Mouse (Mus musculus): ENCODE results near the gene Gsk3b. TPM values are rescaled to one million over a fixed set of nuclear protein-coding genes. Genes with fewer than 3 reads are reported as not detected.
"Not testable (repeated sequence)": the region's sequence is repeated elsewhere in the genome, so short reads cannot be mapped to it uniquely, and the experiment has no call there.

Gsk3b gene
- total RNA-seq, 2 experiments from 2014 or later, result 57.1 to 70.4 TPM

DNA sequence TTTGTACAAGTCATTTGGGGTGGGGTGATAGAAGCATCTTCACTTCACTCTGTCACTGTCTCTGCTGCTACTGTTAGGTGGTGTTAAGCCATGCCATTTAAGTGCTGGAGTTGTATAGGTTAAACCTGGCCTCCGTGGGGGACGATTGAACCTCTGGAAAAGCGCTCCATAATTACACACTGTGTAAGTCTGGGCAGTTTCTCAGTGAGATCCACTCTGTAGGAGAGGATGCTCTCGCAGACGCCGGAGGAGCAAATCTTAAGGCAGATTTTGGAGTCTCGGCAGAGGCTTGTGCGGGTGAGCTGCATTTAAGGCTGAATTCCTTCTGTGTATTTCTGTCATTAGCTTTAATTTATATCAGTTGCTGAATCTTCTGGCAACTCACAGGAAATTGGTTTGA lies 92.6 kb downstream of the Gsk3b start:
- DNase-seq (ENCODE audit: low spot score in 2 of 2), result no peak

DNA sequence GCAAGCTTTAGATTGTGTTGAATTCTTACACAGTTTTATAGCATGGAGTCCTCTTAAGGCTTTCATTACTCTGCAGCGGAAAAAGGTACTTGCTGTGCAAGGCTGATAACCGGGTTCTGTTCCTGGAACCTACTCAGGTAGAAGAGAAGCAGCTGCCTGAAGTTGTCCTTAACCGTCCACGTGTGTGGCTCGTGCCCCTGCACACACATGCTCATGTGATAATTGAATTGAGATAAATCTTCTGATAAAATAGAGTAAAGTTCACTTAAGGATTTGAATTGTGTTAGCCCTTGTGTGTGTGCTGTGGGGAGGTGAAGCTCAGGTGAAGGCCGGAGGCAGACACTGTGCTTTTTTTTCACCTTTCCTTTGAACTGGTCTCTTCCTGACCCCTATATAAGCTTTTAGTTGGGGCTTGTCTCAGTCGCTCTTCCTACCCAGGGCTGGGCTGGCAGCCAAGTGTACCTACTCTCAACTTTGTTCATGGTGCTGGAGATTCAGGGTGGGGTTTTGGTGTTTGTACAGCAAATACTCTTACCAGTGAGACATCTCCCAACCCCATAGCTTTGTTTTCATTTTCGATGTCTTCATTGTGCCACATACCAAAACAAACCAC lies 96.0 kb downstream of the Gsk3b start:
- no peak for DNase-seq (ENCODE audit: low spot score in 2 of 2)

DNA sequence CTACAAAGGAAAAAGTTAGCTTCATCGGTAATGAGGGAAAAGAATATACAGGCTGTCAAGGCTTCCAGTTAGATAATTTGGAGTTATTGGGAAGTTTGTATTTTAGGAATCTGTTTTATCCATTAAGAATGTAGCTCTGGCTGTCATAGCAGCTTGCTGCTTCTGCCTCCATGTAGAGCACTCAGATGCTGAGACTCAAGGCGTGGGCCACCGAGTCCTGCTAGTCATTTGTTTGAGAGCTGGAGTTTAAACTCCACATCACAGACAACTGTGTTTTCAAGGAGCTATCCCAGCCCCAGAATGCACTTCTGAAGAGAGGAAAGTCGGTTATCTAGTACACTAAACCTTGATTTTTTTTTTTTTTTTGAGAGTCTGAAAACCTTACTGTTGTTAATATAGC lies 101.2 kb downstream of the Gsk3b start:
- DNase-seq (ENCODE audit: low spot score in 2 of 2), result no peak

DNA sequence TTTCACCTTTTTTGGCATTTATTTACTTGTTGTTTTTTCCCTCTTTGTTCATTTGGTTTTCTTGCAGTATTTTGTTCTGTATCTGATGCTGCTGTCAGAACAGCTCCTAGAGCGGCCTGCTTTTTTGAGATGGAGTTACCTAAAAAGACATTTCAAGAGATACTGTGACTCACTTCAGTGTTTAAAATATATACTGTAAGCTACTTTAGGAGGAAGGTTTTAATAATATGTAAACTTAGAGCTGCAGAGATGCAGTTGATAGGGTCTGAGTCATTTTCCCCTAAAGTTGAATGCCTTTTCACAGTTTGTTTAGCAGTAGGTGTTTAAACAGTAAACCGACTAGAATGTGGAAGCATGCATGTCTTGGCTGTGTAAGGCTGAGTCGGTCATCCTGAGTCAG lies 101.7 kb downstream of the Gsk3b start:
- DNase-seq (ENCODE audit: low spot score in 2 of 2), result no peak

DNA sequence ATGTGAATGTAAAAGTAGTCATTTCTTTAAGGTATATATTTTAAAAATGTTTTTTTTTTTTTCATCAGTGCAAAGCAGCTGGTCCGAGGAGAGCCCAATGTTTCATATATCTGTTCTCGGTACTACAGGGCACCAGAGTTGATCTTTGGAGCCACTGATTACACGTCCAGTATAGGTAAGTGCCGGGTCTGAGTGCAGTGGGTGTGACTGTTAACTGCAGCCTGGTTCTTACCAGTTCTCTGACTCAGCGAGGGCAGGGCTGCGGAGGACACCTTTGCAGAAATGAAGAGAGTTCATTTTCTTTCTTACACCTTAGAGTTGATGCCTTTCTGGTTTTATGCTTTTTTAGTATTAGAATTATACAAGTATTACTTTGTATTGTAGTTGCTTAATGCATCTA lies 102.7 kb downstream of the Gsk3b start:
- DNase-seq (ENCODE audit: low spot score in 2 of 2), result no peak

DNA sequence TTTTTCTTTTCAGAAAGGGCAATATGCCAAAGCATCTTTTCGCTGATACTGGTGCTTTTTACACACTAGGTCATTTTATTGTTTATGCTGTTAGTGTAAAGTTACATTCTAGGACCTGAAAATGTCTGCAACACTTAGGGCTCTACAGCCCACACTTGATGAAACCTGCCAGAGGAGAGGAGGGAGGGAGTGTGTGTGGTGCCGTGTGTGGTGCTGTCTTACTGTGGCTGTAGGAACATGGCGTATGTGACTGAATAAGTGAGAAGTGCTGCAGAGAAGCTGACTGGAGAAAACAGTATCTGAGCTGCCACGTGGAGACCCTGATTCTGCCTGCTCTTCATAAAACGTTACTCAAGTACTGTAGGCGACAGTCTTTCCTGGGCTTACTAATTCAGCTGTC lies 103.8 kb downstream of the Gsk3b start:
- no peak for DNase-seq (ENCODE audit: low spot score in 2 of 2)

DNA sequence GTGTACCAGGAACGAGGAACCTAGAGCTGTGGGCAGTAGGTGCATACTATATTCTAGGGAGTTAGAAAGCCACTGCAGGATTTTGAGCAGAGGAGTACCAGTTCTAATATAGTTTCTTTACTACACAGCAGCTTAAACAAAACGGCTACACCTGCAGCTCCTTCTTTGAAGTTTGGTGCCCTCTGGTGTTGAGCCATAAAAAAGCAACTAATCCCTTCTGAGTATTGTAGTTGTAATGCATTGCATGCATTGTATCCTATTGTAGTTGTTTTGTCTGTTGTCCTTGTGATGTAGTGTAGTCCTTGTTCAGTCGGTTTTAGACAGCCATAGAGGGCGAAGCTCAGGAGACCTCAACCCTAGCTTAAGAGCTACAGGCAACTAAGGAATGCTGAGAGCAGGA lies 108.5 kb downstream of the Gsk3b start:
- peak; percentile 55 to 68 for DNase-seq (ENCODE audit: low spot score in 2 of 2)

DNA sequence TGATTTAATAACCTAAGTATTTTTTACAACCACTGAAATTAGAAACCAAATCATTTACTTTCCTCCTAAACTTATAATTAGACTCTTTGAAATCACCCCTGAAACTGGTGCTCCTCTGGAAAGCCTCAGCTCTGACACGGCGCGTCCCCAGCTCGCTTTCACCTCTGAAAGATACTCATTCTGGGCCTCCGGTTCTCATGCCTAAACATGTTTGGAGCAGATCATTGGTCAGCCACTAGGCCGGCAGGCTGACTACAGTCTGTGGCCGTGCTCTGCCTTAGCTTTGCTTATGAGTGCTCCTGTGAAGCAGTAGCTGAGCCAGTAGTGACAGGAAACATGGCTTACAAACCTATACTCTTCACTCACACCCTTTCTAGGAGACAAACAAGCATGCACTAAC lies 116.5 kb downstream of the Gsk3b start:
- no peak for DNase-seq (ENCODE audit: low spot score in 2 of 2)

DNA sequence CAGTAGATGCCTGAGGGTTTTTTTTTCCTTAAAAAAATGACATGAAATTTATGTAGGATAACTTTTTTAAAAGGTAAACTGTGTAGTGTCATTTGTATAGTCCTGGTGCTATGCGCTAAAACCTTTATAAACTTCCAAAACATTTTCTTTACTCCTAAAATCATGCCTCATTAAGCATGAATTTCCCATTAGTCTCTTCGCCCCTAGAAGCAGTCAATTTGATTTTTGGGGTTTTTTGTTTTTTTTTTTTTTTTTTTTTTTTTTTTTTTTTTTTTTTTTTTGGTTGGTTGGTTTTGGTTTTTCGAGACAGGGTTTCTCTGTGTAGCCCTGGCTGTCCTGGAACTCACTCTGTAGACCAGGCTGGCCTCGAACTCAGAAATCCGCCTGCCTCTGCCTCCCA lies 133.7 kb downstream of the Gsk3b start:
- DNase-seq (ENCODE audit: low spot score in 2 of 2), result not testable (repeated sequence)

DNA sequence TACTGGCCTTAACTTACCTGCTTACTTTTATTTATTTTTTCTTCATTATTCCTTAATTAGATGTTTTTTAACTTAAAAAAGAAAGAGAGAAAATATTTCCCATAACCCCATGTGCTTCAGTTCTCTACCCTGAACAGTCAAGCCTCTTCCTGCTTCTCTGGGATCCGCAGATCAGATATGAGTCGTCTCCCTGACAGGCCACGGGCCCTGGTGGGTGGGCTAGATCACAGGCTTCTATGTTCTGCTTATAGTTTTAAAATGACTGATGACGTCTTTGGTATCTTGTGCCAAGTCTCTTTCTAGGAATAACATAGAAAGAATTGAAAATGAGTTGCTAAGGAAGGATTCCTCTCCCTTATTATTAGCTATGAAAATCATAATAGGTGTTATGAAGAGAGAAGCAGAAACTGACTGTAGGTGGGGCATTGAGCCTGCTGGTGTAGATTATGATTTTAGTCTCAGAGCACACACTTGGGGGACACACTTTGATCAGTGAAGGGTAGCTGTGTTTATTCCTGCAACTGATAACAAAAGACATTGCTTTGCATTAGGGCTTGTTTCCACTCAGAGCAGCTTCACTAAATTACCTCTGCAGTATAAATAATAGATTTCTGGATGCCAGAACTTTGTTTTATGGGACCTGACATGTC lies 148.3 kb downstream of the Gsk3b start:
- no peak for DNase-seq (ENCODE audit: low spot score in 2 of 2)

DNA sequence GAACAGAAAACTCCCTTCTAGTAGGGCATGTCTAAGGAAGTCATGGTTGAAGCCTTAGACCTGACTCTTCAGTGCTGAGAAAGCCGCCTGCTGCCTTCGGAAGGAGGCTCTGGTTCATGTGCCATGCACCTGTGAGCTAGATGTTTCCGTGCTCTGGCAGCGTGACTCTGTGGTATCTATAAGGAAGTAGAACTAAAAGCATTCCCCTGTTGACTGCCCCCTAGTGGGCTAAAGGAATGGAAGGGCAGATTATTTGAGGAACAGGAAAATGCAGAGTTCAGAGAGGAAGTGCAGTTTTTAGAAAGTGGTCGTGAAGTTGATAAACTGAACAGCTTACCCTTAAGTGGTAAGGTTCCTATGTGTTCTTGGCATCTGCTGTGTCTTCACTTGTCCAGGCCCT lies 150.9 kb downstream of the Gsk3b start:
- peak in 1 of 2 experiments; percentile 18 for DNase-seq (ENCODE audit: low spot score in 2 of 2)

DNA sequence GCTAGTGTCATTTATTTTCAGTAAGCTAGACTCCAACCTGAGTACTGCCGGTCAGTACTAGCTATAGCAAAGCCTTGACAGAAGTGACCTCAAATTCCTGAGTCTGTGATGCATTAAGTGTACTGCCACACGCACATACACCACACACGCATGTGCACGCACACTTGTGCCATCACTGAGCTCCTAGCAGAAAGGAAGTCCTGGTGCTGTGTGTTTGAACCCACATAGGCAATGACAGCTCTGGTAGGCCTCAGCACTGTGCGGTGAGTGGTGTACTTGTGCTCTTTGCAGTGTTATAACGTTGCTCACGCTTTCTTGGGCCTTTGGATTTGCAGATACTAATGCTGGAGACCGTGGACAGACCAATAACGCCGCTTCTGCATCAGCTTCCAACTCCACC lies 151.4 kb downstream of the Gsk3b start:
- no peak for DNase-seq (ENCODE audit: low spot score in 2 of 2)

DNA sequence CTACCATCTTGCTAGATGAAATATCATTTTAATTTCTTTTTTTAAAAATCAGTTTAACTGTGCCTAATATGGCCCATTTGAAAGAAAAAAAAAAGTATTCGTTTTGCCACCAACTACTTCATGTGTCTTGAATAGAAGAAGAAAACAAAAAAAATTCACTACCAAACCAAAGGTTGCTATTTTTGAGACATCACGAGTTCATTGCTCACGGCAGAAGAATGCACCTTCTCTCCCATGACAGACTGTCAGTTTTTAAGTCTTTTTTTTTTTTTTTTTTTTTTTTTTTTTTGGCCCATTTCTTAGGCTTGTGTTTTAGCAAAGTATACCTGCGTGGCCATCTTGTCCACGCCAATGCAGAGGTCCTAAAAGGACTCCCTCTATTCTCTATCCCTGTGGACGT lies 155.3 kb downstream of the Gsk3b start:
- DNase-seq (ENCODE audit: low spot score in 2 of 2), result no peak

DNA sequence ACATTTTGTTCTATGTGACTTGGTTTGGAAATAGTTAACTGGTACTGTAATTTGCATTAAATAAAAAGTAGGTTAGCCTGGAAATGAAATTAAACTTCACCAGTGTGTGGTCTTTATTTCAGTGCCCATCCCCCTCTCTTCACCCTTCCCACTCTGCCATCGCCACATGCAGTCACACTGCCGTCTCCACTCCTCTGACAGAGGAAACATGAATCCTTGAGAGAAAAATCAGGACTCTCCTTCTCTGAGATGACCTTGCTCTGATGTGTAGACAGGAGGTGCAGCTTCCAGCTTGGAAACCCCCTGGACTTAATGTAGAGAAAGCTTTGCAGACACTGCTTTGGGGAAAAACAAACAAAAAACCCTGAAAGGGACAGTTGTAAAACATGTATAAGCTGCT lies 156.6 kb downstream of the Gsk3b start:
- DNase-seq (ENCODE audit: low spot score in 2 of 2), result no peak

DNA sequence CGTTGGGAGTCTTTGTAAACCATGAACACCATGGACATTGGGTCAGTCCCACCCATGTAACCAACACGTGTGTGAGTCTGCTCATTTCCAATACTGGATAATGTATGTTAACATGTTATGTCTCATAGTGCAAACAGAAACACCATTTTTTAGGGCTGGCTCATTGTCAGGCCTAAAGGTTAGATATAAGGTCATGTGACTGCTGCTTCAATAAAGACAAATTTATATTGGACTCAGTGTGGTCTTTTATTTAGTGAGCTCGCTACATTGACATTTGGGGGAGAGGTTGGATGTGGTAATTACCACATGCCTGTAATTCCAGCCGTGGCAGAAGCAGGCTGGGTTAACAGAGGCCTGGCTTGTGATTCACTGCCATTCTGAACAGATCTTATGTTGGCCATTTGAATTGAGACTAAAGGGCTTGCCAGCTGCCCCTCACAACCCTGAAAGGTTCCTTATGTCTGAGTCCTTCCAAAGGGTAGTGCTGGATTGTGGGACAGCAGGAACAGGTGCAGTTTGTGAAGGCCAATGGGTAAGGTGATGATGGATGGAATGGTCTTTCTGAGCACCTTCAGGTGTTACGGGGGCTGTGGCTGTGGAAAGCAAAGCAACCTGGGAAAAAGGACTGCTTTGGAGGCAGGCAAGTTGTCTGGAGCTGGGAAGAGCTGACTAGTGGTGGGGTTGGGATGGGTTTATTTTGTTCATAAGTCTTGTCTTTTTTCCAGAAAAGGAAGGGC lies 157.2 kb downstream of the Gsk3b start:
- DNase-seq (ENCODE audit: low spot score in 2 of 2), result no peak

DNA sequence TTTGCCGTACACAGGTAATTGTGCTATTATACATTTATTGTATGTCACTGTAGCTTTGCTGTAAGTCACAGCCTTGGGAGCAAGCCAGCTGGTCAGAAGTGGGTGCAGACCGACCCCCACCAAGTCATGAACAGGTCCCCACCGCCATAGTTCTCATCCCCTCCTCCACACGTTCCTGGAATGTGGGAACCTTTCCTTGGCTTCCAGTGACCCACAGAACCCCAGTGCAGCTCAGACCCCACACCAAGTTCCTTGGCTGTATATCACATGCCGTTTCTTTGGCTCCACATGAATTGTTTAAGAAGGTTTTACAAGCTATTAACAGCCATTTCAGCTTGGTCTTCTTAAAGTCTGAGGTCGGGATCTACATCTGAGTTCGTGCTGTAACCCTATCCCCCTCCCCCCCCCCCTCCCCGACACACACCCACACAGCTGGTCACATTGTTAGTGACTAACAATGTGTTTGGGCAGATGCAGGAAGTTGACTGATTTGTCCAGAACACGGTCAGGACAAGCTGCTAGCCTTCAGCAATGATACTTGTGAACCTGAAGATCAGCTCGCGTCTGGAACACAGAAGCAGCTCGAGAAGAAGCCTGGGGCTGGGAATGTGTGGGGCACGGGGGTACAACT lies 159.6 kb downstream of the Gsk3b start:
- DNase-seq (ENCODE audit: low spot score in 2 of 2), result no peak

DNA sequence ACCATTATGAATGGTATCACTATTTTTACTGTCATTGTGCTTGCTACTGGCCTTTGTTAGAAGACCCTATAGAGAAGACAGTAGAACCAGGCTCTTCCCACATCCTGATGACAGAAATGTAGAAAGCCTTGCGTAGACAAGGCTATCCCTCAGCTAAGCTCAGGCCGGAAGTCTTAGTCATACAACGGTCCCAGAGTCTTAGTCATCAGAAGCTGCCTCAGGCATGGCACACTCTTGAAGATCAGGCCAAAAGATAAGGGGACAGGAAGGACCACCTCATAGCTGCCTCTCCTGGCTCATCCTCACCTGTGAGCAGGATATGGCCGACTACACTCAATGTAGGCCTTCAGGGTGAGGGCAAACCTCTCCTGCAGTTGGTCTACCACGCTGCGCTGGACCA lies 161.7 kb downstream of the Gsk3b start:
- DNase-seq (ENCODE audit: low spot score in 2 of 2), result no peak

DNA sequence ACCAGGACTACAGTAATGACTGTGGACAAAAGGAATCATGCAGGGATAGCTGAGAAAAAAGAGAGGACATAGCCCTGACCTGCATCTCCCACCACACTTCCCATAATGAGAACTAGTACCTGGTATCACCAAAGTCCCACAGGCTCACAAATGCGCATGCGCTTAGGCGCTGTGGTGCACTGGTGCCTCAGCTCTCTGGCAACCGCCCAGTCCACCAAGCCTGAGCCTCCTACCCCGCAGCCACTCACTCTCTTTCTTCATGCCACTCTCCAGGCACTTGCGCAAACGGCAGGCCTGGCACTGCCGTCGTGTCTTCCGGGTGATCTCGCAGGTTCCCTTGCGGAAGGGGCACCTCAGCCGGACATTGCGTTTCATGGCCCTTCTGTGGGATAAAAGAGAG lies 165.2 kb downstream of the Gsk3b start:
- DNase-seq (ENCODE audit: low spot score in 2 of 2), result no peak

DNA sequence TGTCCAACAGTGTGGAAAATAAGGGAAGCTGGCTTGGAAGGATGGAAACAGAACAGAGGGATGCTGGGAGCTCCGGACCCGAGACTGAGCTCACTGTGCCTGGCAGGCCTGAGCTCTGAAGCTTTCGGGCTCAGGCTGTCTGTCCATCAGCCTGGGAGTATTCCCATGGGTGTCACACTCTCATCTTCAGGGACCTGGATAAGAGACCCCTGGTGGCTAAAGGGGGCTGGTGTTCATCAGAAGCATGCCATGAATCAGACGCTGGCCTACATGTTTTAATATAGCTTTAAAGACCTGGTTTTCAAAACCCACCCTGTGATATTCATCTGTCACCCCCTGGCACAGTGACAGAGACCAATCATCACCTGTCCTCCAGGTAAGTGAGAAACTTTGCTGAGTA lies 166.3 kb downstream of the Gsk3b start:
- no peak for DNase-seq (ENCODE audit: low spot score in 2 of 2)

DNA sequence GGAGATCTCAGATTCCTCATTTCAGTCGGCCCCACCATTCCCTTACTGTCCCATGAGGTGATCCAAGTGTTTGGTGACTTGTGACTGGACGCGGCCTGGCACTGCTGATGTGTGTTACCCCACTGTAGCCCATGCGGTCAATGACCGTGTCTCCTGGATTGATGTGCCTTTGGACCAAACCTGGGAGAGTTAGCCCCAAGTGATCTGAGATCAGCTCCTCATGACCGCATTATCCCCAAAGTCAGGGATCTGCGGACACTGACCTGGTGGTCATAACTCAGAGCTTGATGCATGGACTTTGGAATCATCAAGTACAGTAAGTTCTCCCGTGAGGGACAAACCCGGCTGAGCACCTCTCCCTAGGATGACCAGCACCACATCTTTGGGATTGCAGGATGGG lies 167.1 kb downstream of the Gsk3b start:
- no peak for DNase-seq (ENCODE audit: low spot score in 2 of 2)

DNA sequence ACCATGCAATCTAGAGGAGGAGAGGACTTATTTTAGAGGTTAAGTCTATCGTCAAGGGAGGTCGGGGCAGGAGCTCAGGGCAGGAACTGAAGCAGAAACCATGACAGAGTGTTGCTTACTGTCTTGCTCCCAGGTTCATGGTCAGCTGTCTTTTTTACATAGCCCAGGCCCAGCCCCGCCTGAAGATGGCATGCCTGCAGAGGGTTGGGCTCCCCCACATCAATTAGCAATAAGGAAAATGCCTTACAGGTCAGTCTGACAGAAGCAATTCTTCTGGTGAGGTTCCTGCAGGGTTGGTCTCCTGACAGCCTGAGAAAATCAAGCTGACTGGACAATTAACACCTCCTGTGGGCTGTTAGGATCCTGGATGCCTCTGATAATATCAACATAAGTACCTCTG lies 182.8 kb downstream of the Gsk3b start:
- no peak for DNase-seq (ENCODE audit: low spot score in 2 of 2)

DNA sequence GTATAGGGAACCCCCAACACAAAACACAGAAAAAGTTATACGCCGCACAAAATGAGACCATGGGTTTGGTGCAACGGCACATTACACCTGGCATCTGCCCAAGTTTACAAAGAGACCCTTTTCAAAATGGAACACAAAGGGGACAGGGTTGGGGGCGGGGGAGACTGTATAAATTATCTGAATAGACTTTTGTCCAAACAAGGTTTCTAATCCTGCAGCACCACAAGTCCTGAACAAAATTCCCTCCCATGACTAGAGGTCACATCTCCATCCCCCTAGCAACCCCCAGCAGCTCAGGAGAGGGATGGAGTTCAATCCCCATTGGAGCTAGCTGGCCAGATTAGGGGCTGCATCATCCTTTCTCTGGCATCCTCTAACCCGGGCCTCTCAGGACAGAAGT lies 183.7 kb downstream of the Gsk3b start:
- DNase-seq (ENCODE audit: low spot score in 2 of 2), result no peak

All from adrenal gland, adult 18-20 months (tissue).